Mouse (Mus musculus) MEL (cell line): ENCODE results near the gene Pdpn. TPM values are rescaled to one million over a fixed set of nuclear protein-coding genes. Genes with fewer than 3 reads are reported as not detected.

Source experiments
- DNase-seq: peaks from one replicate; pipeline ENCODE4 v3.0.0; 2011; ENCODE audit warnings: low read depth, low spot score
- H3K27ac ChIP-seq: 2 replicates; pipeline ENCODE4 v1.5.1; 2012; ENCODE audit warnings: low read depth, mild to moderate bottlenecking, control low read depth, low read length, moderate library complexity; ENCODE audit not compliant: control insufficient read depth
- H3K27me3 ChIP-seq, 2 experiments: fragments of 150-350 bp in 1 of 2; sonication (generic) in 1 of 2; 2 replicates each; pipeline ENCODE4 v1.6.1; 2012; ENCODE audit warnings: low read length in 2 of 2, mild to moderate bottlenecking in 2 of 2, improper control_type of control experiment in 1 of 2, moderate library complexity in 1 of 2; ENCODE audit not compliant: insufficient read depth in 2 of 2, control insufficient read depth in 1 of 2
- H3K36me3 ChIP-seq, 2 experiments: 2 replicates each; pipeline ENCODE4 v1.6.1; 2012 to 2014; ENCODE audit warnings: low read length in 2 of 2, improper control_type of control experiment in 1 of 2, inconsistent platforms in 1 of 2, mild to moderate bottlenecking in 1 of 2; ENCODE audit not compliant: insufficient read depth in 2 of 2, control insufficient read depth in 1 of 2
- H3K4me1 ChIP-seq, 2 experiments: fragments of 150-350 bp in 1 of 2; sonication (generic) in 1 of 2; 2 replicates each; pipeline ENCODE4 v1.6.1; 2012; ENCODE audit warnings: low read length in 2 of 2, improper control_type of control experiment in 1 of 2, mild to moderate bottlenecking in 1 of 2; ENCODE audit not compliant: insufficient read depth in 2 of 2, control insufficient read depth in 1 of 2
- H3K4me3 ChIP-seq, 2 experiments: fragments of 150-350 bp in 1 of 2; sonication (generic) in 1 of 2; 2 replicates each; pipeline ENCODE4 v1.5.1; 2012; ENCODE audit warnings: low read depth in 2 of 2, low read length in 2 of 2, mild to moderate bottlenecking in 2 of 2, moderate library complexity in 2 of 2, control low read depth in 1 of 2, improper control_type of control experiment in 1 of 2; ENCODE audit not compliant: control insufficient read depth in 1 of 2, insufficient read depth in 1 of 2
- H3K79me2 ChIP-seq: 2 replicates; pipeline ENCODE4 v1.6.1; 2012; ENCODE audit warnings: mild to moderate bottlenecking, low read length, moderate library complexity; ENCODE audit not compliant: control insufficient read depth, poor library complexity, insufficient read depth
- H3K9ac ChIP-seq: 2 replicates; pipeline ENCODE4 v1.6.1; 2012; ENCODE audit warnings: low read depth, mild to moderate bottlenecking, control low read depth, low read length, moderate library complexity; ENCODE audit not compliant: control insufficient read depth, poor library complexity, severe bottlenecking
- H3K9me3 ChIP-seq: fragments of 150-350 bp; sonication (generic); replicated peaks from 2 replicates; pipeline ENCODE4 v1.6.1; 2012; ENCODE audit warnings: mild to moderate bottlenecking, low read length, improper control_type of control experiment, moderate library complexity; ENCODE audit not compliant: insufficient read depth
- BHLHE40 ChIP-seq: IDR thresholded peaks from 2 replicates; pipeline ENCODE4 v1.6.1; 2012; ENCODE audit warnings: low read depth, mild to moderate bottlenecking, inconsistent platforms, low read length, improper control_type of control experiment, borderline replicate concordance
- CHD1 ChIP-seq: IDR thresholded peaks from 2 replicates; pipeline ENCODE4 v1.6.1; 2012; ENCODE audit warnings: low read depth, mild to moderate bottlenecking, inconsistent platforms, low read length, improper control_type of control experiment
- CHD2 ChIP-seq: IDR thresholded peaks from 2 replicates; pipeline ENCODE4 v1.6.1; 2011; ENCODE audit warnings: low read length, improper control_type of control experiment
- ETS1 ChIP-seq: IDR thresholded peaks from 2 replicates; pipeline ENCODE4 v1.6.1; 2012; ENCODE audit warnings: low read depth, mild to moderate bottlenecking, inconsistent platforms, low read length, improper control_type of control experiment, moderate library complexity
- GABPA ChIP-seq: IDR thresholded peaks from 2 replicates; pipeline ENCODE4 v1.6.1; 2012; ENCODE audit warnings: low read depth, mild to moderate bottlenecking, inconsistent platforms, low read length, improper control_type of control experiment, moderate library complexity
- GATA1 ChIP-seq: IDR thresholded peaks from 2 replicates; pipeline ENCODE4 v1.6.1; 2011; ENCODE audit warnings: low read depth, low read length, improper control_type of control experiment
- HCFC1 ChIP-seq: IDR thresholded peaks from 2 replicates; pipeline ENCODE4 v1.6.1; 2012; ENCODE audit warnings: low read depth, mild to moderate bottlenecking, inconsistent platforms, low read length, improper control_type of control experiment, moderate library complexity
- JUND ChIP-seq: IDR thresholded peaks from 2 replicates; pipeline ENCODE4 v1.6.1; 2011; ENCODE audit warnings: low read depth, mild to moderate bottlenecking, improper control_type of control experiment, low read length
- KAT2A ChIP-seq: conservative IDR thresholded peaks from 2 replicates; pipeline ENCODE4 v1.6.1; 2012; ENCODE audit warnings: low read depth, low read length, improper control_type of control experiment, inconsistent platforms
- MAFK ChIP-seq: IDR thresholded peaks from 2 replicates; pipeline ENCODE4 v1.6.1; 2011; ENCODE audit warnings: low read depth, mild to moderate bottlenecking, low read length, improper control_type of control experiment, borderline replicate concordance
- MEF2A ChIP-seq: IDR thresholded peaks from 2 replicates; pipeline ENCODE4 v1.6.1; 2014; ENCODE audit warnings: low read depth, mild to moderate bottlenecking, inconsistent platforms, low read length, improper control_type of control experiment; ENCODE audit not compliant: poor library complexity, insufficient replicate concordance, severe bottlenecking; ENCODE audit errors: extremely low read depth
- MYC ChIP-seq: IDR thresholded peaks from 2 replicates; pipeline ENCODE4 v1.6.1; 2011; ENCODE audit warnings: low read depth, mild to moderate bottlenecking, low read length, improper control_type of control experiment, moderate library complexity
- POLR2A ChIP-seq, 2 experiments: IDR thresholded peaks; 2 replicates each; pipeline ENCODE4 v1.6.1; 2011 to 2012; ENCODE audit warnings: low read length in 2 of 2, mild to moderate bottlenecking in 2 of 2, control low read depth in 1 of 2, improper control_type of control experiment in 1 of 2, low read depth in 1 of 2, moderate library complexity in 1 of 2; ENCODE audit not compliant: control insufficient read depth in 1 of 2, insufficient read depth in 1 of 2, poor library complexity in 1 of 2
- RAD21 ChIP-seq: IDR thresholded peaks from 2 replicates; pipeline ENCODE4 v1.6.1; 2011; ENCODE audit warnings: mild to moderate bottlenecking, low read depth, low read length, improper control_type of control experiment
- TAL1 ChIP-seq: IDR thresholded peaks from 2 replicates; pipeline ENCODE4 v1.6.1; 2012; ENCODE audit warnings: mild to moderate bottlenecking, inconsistent platforms, low read length, moderate library complexity, mixed read lengths
- TCF12 ChIP-seq: IDR thresholded peaks from 2 replicates; pipeline ENCODE4 v1.6.1; 2014; ENCODE audit warnings: low read depth, mild to moderate bottlenecking, inconsistent platforms, low read length, improper control_type of control experiment, moderate library complexity
- UBTF ChIP-seq: IDR thresholded peaks from 2 replicates; pipeline ENCODE4 v1.6.1; 2012; ENCODE audit warnings: low read depth, mild to moderate bottlenecking, inconsistent platforms, low read length, improper control_type of control experiment, moderate library complexity, borderline replicate concordance; ENCODE audit not compliant: insufficient read depth
- USF2 ChIP-seq, 2 experiments: IDR thresholded peaks; 2 replicates each; pipeline ENCODE4 v1.6.1; 2011 to 2012; ENCODE audit warnings: improper control_type of control experiment in 2 of 2, low read length in 2 of 2, borderline replicate concordance in 1 of 2, inconsistent platforms in 1 of 2, low read depth in 1 of 2, mild to moderate bottlenecking in 1 of 2; ENCODE audit not compliant: insufficient read depth in 1 of 2
- ZKSCAN1 ChIP-seq: IDR thresholded peaks from 2 replicates; pipeline ENCODE4 v1.6.1; 2012; ENCODE audit warnings: low read depth, mild to moderate bottlenecking, inconsistent platforms, low read length, improper control_type of control experiment, moderate library complexity
- polyA plus RNA-seq, 2 experiments: library from polyadenylated mRNA; stranded (reverse) in 1 of 2; unstranded in 1 of 2; fragments of >175 nt in 1 of 2; fragments of >200 nt in 1 of 2; gene quantifications; 2 replicates each; pipeline versions ENCODE4 v1.2.1 to v1.2.4; 2012; ENCODE audit warnings: low replicate concordance in 2 of 2, low read depth in 1 of 2; ENCODE audit not compliant: insufficient read length in 2 of 2, insufficient read depth in 1 of 2, missing spikeins in 1 of 2
- total RNA-seq: library from RNA; depleted of rRNA; stranded (reverse); fragments of 300-350 nt; gene quantifications from 2 replicates; pipeline ENCODE4 v1.2.3, GENCODE M21; 2012

Gene Pdpn
- total and polyA plus RNA-seq, 3 experiments: not detected

GRCm38 (mm10) chr4:143336096-143336495, 36.7 kb upstream of the Pdpn start:
- Histone ChIP-seq H3K9ac (no peak overlapping the region), H3K27ac (no peak overlapping the region), H3K4me1 (no peaks in the 10 kb centered on the region), H3K9me3 (no peaks in the 10 kb centered on the region), H3K4me3 (no peak overlapping the region), H3K36me3 (no peaks in the 10 kb centered on the region), H3K27me3 (no peaks in the 10 kb centered on the region), H3K79me2 (no peaks in the 10 kb centered on the region)
- TF ChIP-seq MAFK: no peak
- no peak for TF ChIP-seq CHD2
- TF ChIP-seq MEF2A: no peak
- no peak for TF ChIP-seq BHLHE40
- TF ChIP-seq MYC: no peak
- TF ChIP-seq HCFC1: no peak
- no peak for TF ChIP-seq RAD21
- TF ChIP-seq CHD1: no peak
- no peak for TF ChIP-seq TCF12
- no peak for TF ChIP-seq ETS1
- no peak for TF ChIP-seq POLR2A (IDR thresholded peaks at IDR 0.05; ENCODE audit: control insufficient read depth in 1 of 2, insufficient read depth in 1 of 2, low read depth in 1 of 2, low read length in 2 of 2, poor library complexity in 1 of 2)
- TF ChIP-seq GATA1: no peak
- TF ChIP-seq KAT2A: no peak
- TF ChIP-seq UBTF: no peak
- no peak for DNase-seq

GRCm38 (mm10) chr4:143334995-143335394, 35.6 kb upstream of the Pdpn start:
- Histone ChIP-seq H3K27ac (no peak overlapping the region), H3K79me2 (no peaks in the 10 kb centered on the region), H3K4me3 (no peak overlapping the region), H3K9ac (no peak overlapping the region), H3K4me1 (no peaks in the 10 kb centered on the region), H3K27me3 (no peaks in the 10 kb centered on the region), H3K9me3 (no peaks in the 10 kb centered on the region), H3K36me3 (no peaks in the 10 kb centered on the region)
- no peak for TF ChIP-seq HCFC1
- TF ChIP-seq TAL1: no peak
- TF ChIP-seq GABPA: no peak
- no peak for TF ChIP-seq ZKSCAN1
- TF ChIP-seq UBTF: no peak
- no peak for TF ChIP-seq JUND
- TF ChIP-seq USF2 (IDR thresholded peaks at IDR 0.05; ENCODE audit: borderline replicate concordance in 1 of 2, insufficient read depth in 1 of 2, low read depth in 1 of 2, low read length in 2 of 2): no peak
- DNase-seq: no peak
